Mouse (Mus musculus) cerebellum, adult 2 months (tissue): ENCODE data around the gene Arhgap4.
A peak's percentile ranks its signal among the peaks of the same experiment; 100 is the strongest.

Experiments
- CTCF ChIP-seq: fragments of 200-500 bp; IDR thresholded peaks from 2 replicates; pipeline ENCODE4 v1.5.1; 2011; ENCODE audit warnings: low read depth, mild to moderate bottlenecking, control low read depth, low read length, moderate library complexity, borderline replicate concordance; ENCODE audit not compliant: insufficient read depth
- POLR2A ChIP-seq: fragments of 200-500 bp; IDR thresholded peaks from 2 replicates; pipeline ENCODE4 v1.6.1; 2011; ENCODE audit warnings: low read length, control low read depth, borderline replicate concordance; ENCODE audit not compliant: insufficient read depth

DNA sequence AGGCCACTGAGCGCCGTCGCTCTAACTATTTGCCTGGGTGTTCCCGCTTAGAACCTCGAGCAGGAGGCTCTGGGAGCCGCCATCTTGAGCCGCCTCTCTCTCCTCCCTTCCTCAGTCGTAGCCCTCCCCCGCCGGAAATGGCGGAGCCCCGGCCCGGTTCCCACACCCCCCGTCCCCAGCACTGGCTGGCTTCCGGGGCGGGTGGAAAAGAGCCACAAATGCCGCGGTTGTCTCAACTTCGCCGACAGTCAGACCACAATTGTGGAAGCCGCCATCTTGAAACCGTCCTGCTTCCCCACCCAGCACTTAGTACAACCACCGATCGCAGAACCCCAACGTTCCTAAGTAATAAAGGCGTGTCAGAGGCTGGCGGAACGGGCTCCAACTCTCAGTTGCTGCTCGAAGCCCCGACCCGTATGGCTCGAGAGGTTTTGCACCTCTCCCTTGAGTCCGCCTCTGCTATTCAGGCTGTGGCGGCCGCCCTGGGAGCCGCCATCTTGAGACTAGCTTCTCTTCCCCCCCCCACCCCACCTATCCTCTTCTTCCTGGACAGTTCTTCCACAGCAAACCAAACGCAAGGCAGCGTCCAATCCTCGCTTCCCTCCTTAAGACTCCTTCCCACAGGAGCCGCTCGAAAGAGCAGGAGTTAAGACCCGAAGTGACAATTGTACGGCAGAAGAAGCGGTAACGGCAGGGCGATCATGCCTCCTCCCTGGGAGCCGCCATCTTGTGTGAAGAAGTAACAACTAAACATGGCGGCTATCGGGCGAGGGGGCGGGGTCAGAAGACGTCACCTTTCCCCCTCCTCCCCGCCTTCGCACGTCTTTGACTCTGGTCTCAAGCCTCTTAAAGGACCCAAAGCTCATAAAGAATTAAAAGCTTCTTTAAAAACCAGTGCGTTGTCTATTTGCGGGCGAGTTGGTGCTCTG, 44.8 kb upstream of the Arhgap4 start, which contains the start of gene Hcfc1:
- no peak for TF ChIP-seq CTCF
- TF ChIP-seq POLR2A: 0 out of 2 replicates have a peak, but pooled peaks have one; percentile 32
